Mouse (Mus musculus): Measurements from ENCODE around the gene Pfkl. TPM values are rescaled to one million over a fixed set of nuclear protein-coding genes. Genes with fewer than 3 reads are reported as not detected.

The Pfkl gene
- total and polyA plus RNA-seq, 3 experiments = 84.8 to 267 TPM; not detected in 1

GRCm38 (mm10) chr10:77939685-77940084, 70.2 kb downstream of the Pfkl start (continued):
- TF ChIP-seq BHLHE40 (IDR thresholded peaks at IDR 0.05; ENCODE audit: borderline replicate concordance, low read depth, low read length) = no peak
- TF ChIP-seq MAFK (IDR thresholded peaks at IDR 0.05; ENCODE audit: borderline replicate concordance, low read depth, low read length) = peak; percentile 16; the same call in 1 of the 2 replicates
- no peak for TF ChIP-seq ZMIZ1 (IDR thresholded peaks at IDR 0.05; ENCODE audit: low read depth, low read length)
- no peak for TF ChIP-seq MYC (IDR thresholded peaks at IDR 0.05; ENCODE audit: low read depth, low read length)
- TF ChIP-seq GABPA (IDR thresholded peaks at IDR 0.05; ENCODE audit: low read depth, low read length) = no peak
- TF ChIP-seq NELFE (IDR thresholded peaks at IDR 0.05; ENCODE audit: low read depth, low read length) = no peak
- no peak for TF ChIP-seq ELF1 (IDR thresholded peaks at IDR 0.05; ENCODE audit: low read depth, low read length)
- TF ChIP-seq EP300 (IDR thresholded peaks at IDR 0.05; ENCODE audit: low read depth in 1 of 2, low read length in 2 of 2) = peak; percentile 70 to 73
- no peak for TF ChIP-seq MAX (IDR thresholded peaks at IDR 0.05; ENCODE audit: low read length)
- peak; percentile 68 for TF ChIP-seq ETS1 (IDR thresholded peaks at IDR 0.05; ENCODE audit: low read depth, low read length)
- TF ChIP-seq MXI1 (IDR thresholded peaks at IDR 0.05; ENCODE audit: low read depth, low read length) = no peak
- no peak for TF ChIP-seq ZC3H11A (IDR thresholded peaks at IDR 0.05; ENCODE audit: low read depth, low read length)
- TF ChIP-seq ZNF384 (IDR thresholded peaks at IDR 0.05; ENCODE audit: low read depth, low read length) = no peak
- TF ChIP-seq CTCF (IDR thresholded peaks at IDR 0.05 in 2 of 3, conservative IDR thresholded peaks at IDR 0.05 in 1 of 3; ENCODE audit: control insufficient read depth in 1 of 3, insufficient read depth in 1 of 3, low read depth in 2 of 3, low read length in 3 of 3, poor library complexity in 1 of 3, severe bottlenecking in 1 of 3) = no peak
- no peak for TF ChIP-seq E2F4 (IDR thresholded peaks at IDR 0.05; ENCODE audit: borderline replicate concordance, low read depth, low read length)
- no peak for TF ChIP-seq HCFC1 (IDR thresholded peaks at IDR 0.05; ENCODE audit: low read depth, low read length)
- TF ChIP-seq GATA1 (IDR thresholded peaks at IDR 0.05; ENCODE audit: low read depth, low read length) = peak; percentile 81
- peak; percentile 88 for TF ChIP-seq TCF12 (IDR thresholded peaks at IDR 0.05; ENCODE audit: low read depth, low read length)
- peak; percentile 92 for TF ChIP-seq TAL1 (IDR thresholded peaks at IDR 0.05; ENCODE audit: low read length)

Other genes starting within 250 kb of the Pfkl start
- gene Gm3238, start 238.8 kb downstream of the Pfkl start, total RNA-seq (2012; rRNA removed) = not detected in 2 replicates
- not detected for gene Gm3238, start 238.8 kb downstream of the Pfkl start, polyA plus RNA-seq (2012; ENCODE audit: insufficient read depth in 1 of 2, insufficient read length in 2 of 2, low read depth in 1 of 2, low replicate concordance in 2 of 2, missing spikeins in 1 of 2)
- gene Gm7138, start 233.1 kb downstream of the Pfkl start, total RNA-seq (2012; rRNA removed) = not detected in 2 replicates
- not detected for gene Gm7138, start 233.1 kb downstream of the Pfkl start, polyA plus RNA-seq (2012; ENCODE audit: insufficient read depth in 1 of 2, insufficient read length in 2 of 2, low read depth in 1 of 2, low replicate concordance in 2 of 2, missing spikeins in 1 of 2)
- gene Gm3250, start 227.5 kb downstream of the Pfkl start, total RNA-seq (2012; rRNA removed) = not detected in 2 replicates
- not detected for gene Gm3250, start 227.5 kb downstream of the Pfkl start, polyA plus RNA-seq (2012; ENCODE audit: insufficient read depth in 1 of 2, insufficient read length in 2 of 2, low read depth in 1 of 2, low replicate concordance in 2 of 2, missing spikeins in 1 of 2)
- not detected in 2 replicates for gene Gm7137, start 221.9 kb downstream of the Pfkl start, total RNA-seq (2012; rRNA removed)
- gene Gm7137, start 221.9 kb downstream of the Pfkl start, polyA plus RNA-seq (2012; ENCODE audit: insufficient read depth in 1 of 2, insufficient read length in 2 of 2, low read depth in 1 of 2, low replicate concordance in 2 of 2, missing spikeins in 1 of 2) = not detected
- not detected in 2 replicates for gene Gm9639, start 215.0 kb downstream of the Pfkl start, total RNA-seq (2012; rRNA removed)
- not detected for gene Gm9639, start 215.0 kb downstream of the Pfkl start, polyA plus RNA-seq (2012; ENCODE audit: insufficient read depth in 1 of 2, insufficient read length in 2 of 2, low read depth in 1 of 2, low replicate concordance in 2 of 2, missing spikeins in 1 of 2)
- not detected in 2 replicates for gene Gm19668, start 210.9 kb downstream of the Pfkl start, total RNA-seq (2012; rRNA removed)
- not detected for gene Gm19668, start 210.9 kb downstream of the Pfkl start, polyA plus RNA-seq (2012; ENCODE audit: insufficient read depth in 1 of 2, insufficient read length in 2 of 2, low read depth in 1 of 2, low replicate concordance in 2 of 2, missing spikeins in 1 of 2)
- gene Gm9507, start 198.2 kb downstream of the Pfkl start, total RNA-seq (2012; rRNA removed) = not detected in 2 replicates
- gene Gm9507, start 198.2 kb downstream of the Pfkl start, polyA plus RNA-seq (2012; ENCODE audit: insufficient read depth in 1 of 2, insufficient read length in 2 of 2, low read depth in 1 of 2, low replicate concordance in 2 of 2, missing spikeins in 1 of 2) = not detected
- gene Gm2696, start 195.4 kb downstream of the Pfkl start, total RNA-seq (2012; rRNA removed) = not detected in 2 replicates
- not detected for gene Gm2696, start 195.4 kb downstream of the Pfkl start, polyA plus RNA-seq (2012; ENCODE audit: insufficient read depth in 1 of 2, insufficient read length in 2 of 2, low read depth in 1 of 2, low replicate concordance in 2 of 2, missing spikeins in 1 of 2)
- not detected in 2 replicates for gene Krtap10-4, start 183.0 kb downstream of the Pfkl start, total RNA-seq (2012; rRNA removed)
- not detected for gene Krtap10-4, start 183.0 kb downstream of the Pfkl start, polyA plus RNA-seq (2012; ENCODE audit: insufficient read depth in 1 of 2, insufficient read length in 2 of 2, low read depth in 1 of 2, low replicate concordance in 2 of 2, missing spikeins in 1 of 2)
- gene Krtap10-10, start 174.1 kb downstream of the Pfkl start, total RNA-seq (2012; rRNA removed) = not detected in 2 replicates
- gene Krtap10-10, start 174.1 kb downstream of the Pfkl start, polyA plus RNA-seq (2012; ENCODE audit: insufficient read depth in 1 of 2, insufficient read length in 2 of 2, low read depth in 1 of 2, low replicate concordance in 2 of 2, missing spikeins in 1 of 2) = not detected
- gene Gm36176, start 163.3 kb downstream of the Pfkl start, total RNA-seq (2012; rRNA removed) = not detected in 2 replicates
- not detected for gene Gm36176, start 163.3 kb downstream of the Pfkl start, polyA plus RNA-seq (2012; ENCODE audit: insufficient read depth in 1 of 2, insufficient read length in 2 of 2, low read depth in 1 of 2, low replicate concordance in 2 of 2, missing spikeins in 1 of 2)
- not detected in 2 replicates for gene Gm10318, start 157.2 kb downstream of the Pfkl start, total RNA-seq (2012; rRNA removed)
- not detected for gene Gm10318, start 157.2 kb downstream of the Pfkl start, polyA plus RNA-seq (2012; ENCODE audit: insufficient read depth in 1 of 2, insufficient read length in 2 of 2, low read depth in 1 of 2, low replicate concordance in 2 of 2, missing spikeins in 1 of 2)
- gene Gm3285, start 148.1 kb downstream of the Pfkl start, total RNA-seq (2012; rRNA removed) = not detected in 2 replicates
- not detected for gene Gm3285, start 148.1 kb downstream of the Pfkl start, polyA plus RNA-seq (2012; ENCODE audit: insufficient read depth in 1 of 2, insufficient read length in 2 of 2, low read depth in 1 of 2, low replicate concordance in 2 of 2, missing spikeins in 1 of 2)
- 0.10 and 0.15 TPM in 2 replicates for gene Lrrc3, start 107.5 kb downstream of the Pfkl start, total RNA-seq (2012; rRNA removed)
- gene Lrrc3, start 107.5 kb downstream of the Pfkl start, polyA plus RNA-seq (2012; ENCODE audit: insufficient read depth in 1 of 2, insufficient read length in 2 of 2, low read depth in 1 of 2, low replicate concordance in 2 of 2, missing spikeins in 1 of 2) = under 1 TPM in 1 of 2 experiments, not detected in 1; 0.74 TPM
- 5.7 and 7.8 TPM in 2 replicates for gene Trpm2, start 39.5 kb downstream of the Pfkl start, total RNA-seq (2012; rRNA removed)
- gene Trpm2, start 39.5 kb downstream of the Pfkl start, polyA plus RNA-seq (2012; ENCODE audit: insufficient read depth in 1 of 2, insufficient read length in 2 of 2, low read depth in 1 of 2, low replicate concordance in 2 of 2, missing spikeins in 1 of 2) = 10 to 100 TPM in 1 of 2 experiments, not detected in 1; 18.5 TPM
- 9.3 and 10.7 TPM in 2 replicates for gene 1810043G02Rik, start 31.6 kb downstream of the Pfkl start, total RNA-seq (2012; rRNA removed)
- 10 to 100 TPM in 1 of 2 experiments, not detected in 1; 15.6 TPM for gene 1810043G02Rik, start 31.6 kb downstream of the Pfkl start, polyA plus RNA-seq (2012; ENCODE audit: insufficient read depth in 1 of 2, insufficient read length in 2 of 2, low read depth in 1 of 2, low replicate concordance in 2 of 2, missing spikeins in 1 of 2)
- gene Dnmt3l, start 31.9 kb upstream of the Pfkl start, total RNA-seq (2012; rRNA removed) = not detected in 2 replicates
- gene Dnmt3l, start 31.9 kb upstream of the Pfkl start, polyA plus RNA-seq (2012; ENCODE audit: insufficient read depth in 1 of 2, insufficient read length in 2 of 2, low read depth in 1 of 2, low replicate concordance in 2 of 2, missing spikeins in 1 of 2) = not detected
- not detected in 2 replicates for gene Aire, start 33.5 kb upstream of the Pfkl start, total RNA-seq (2012; rRNA removed)
- gene Aire, start 33.5 kb upstream of the Pfkl start, polyA plus RNA-seq (2012; ENCODE audit: insufficient read depth in 1 of 2, insufficient read length in 2 of 2, low read depth in 1 of 2, low replicate concordance in 2 of 2, missing spikeins in 1 of 2) = under 1 TPM in 1 of 2 experiments, not detected in 1; 0.17 TPM
- not detected in 2 replicates for gene Icosl, start 59.2 kb upstream of the Pfkl start, total RNA-seq (2012; rRNA removed)
- not detected for gene Icosl, start 59.2 kb upstream of the Pfkl start, polyA plus RNA-seq (2012; ENCODE audit: insufficient read depth in 1 of 2, insufficient read length in 2 of 2, low read depth in 1 of 2, low replicate concordance in 2 of 2, missing spikeins in 1 of 2)
- 44.8 and 50.6 TPM in 2 replicates for gene D10Jhu81e, start 159.7 kb upstream of the Pfkl start, total RNA-seq (2012; rRNA removed)
- gene D10Jhu81e, start 159.7 kb upstream of the Pfkl start, polyA plus RNA-seq (2012; ENCODE audit: insufficient read depth in 1 of 2, insufficient read length in 2 of 2, low read depth in 1 of 2, low replicate concordance in 2 of 2, missing spikeins in 1 of 2) = 10 to 100 TPM in 1 of 2 experiments, not detected in 1; 57.4 TPM
- gene Pwp2, start 175.1 kb upstream of the Pfkl start, total RNA-seq (2012; rRNA removed) = 73.8 and 91.5 TPM in 2 replicates
- gene Pwp2, start 175.1 kb upstream of the Pfkl start, polyA plus RNA-seq (2012; ENCODE audit: insufficient read depth in 1 of 2, insufficient read length in 2 of 2, low read depth in 1 of 2, low replicate concordance in 2 of 2, missing spikeins in 1 of 2) = 10 to 100 TPM; 49.6 to 62.4 TPM
- gene Trappc10, start 234.6 kb upstream of the Pfkl start, total RNA-seq (2012; rRNA removed) = 26.0 and 26.1 TPM in 2 replicates
- 10 to 100 TPM in 1 of 2 experiments, not detected in 1; 35.5 TPM for gene Trappc10, start 234.6 kb upstream of the Pfkl start, polyA plus RNA-seq (2012; ENCODE audit: insufficient read depth in 1 of 2, insufficient read length in 2 of 2, low read depth in 1 of 2, low replicate concordance in 2 of 2, missing spikeins in 1 of 2)

All from MEL (cell line).